Mouse (Mus musculus) intestine, postnatal 0 days (tissue): Measurements from ENCODE around the gene Pdpk1. TPM values are rescaled to one million over a fixed set of nuclear protein-coding genes. Genes with fewer than 3 reads are reported as not detected.
"Not testable (repeated sequence)": the region's sequence is repeated elsewhere in the genome, so short reads cannot be mapped to it uniquely, and the experiment has no call there.

Experiments used
- ATAC-seq: fragments of 200-750 bp; cut with Nextera tagmentation; 2 replicates; pipeline ENCODE4 v1.8.0; 2017; ENCODE audit warnings: mild to moderate bottlenecking, moderate TSS enrichment, moderate library complexity
- H3K27ac ChIP-seq: fragments of 300-500 bp; sonication (generic); 2 replicates; pipeline ENCODE4 v1.5.1; 2014; ENCODE audit warnings: mild to moderate bottlenecking, low read depth, low read length, moderate library complexity
- H3K27me3 ChIP-seq: fragments of 300-500 bp; sonication (generic); replicated peaks from 2 replicates; pipeline ENCODE4 v1.6.1; 2014; ENCODE audit warnings: low read length, mixed read lengths; ENCODE audit not compliant: control insufficient read depth, insufficient read depth
- H3K36me3 ChIP-seq: fragments of 300-500 bp; sonication (generic); 2 replicates; pipeline ENCODE4 v1.6.1; 2014; ENCODE audit warnings: mild to moderate bottlenecking, moderate library complexity; ENCODE audit not compliant: control insufficient read depth, insufficient read depth
- H3K4me1 ChIP-seq: fragments of 300-500 bp; sonication (generic); replicated peaks from 2 replicates; pipeline ENCODE4 v1.6.1; 2014; ENCODE audit warnings: antibody characterized with exemption, low read length, mixed read lengths; ENCODE audit not compliant: control insufficient read depth, insufficient read depth
- H3K4me2 ChIP-seq: fragments of 300-500 bp; sonication (generic); replicated peaks from 2 replicates; pipeline ENCODE4 v1.6.1; 2014; ENCODE audit warnings: low read depth, mild to moderate bottlenecking, moderate library complexity
- H3K4me3 ChIP-seq: fragments of 300-500 bp; sonication (generic); 2 replicates; pipeline ENCODE4 v1.5.1; 2014; ENCODE audit warnings: low read depth, low read length
- H3K9ac ChIP-seq: fragments of 300-500 bp; sonication (generic); 2 replicates; pipeline ENCODE4 v1.6.1; 2014; ENCODE audit warnings: mild to moderate bottlenecking, low read depth, low read length
- H3K9me3 ChIP-seq: fragments of 300-500 bp; sonication (generic); 2 replicates; pipeline ENCODE4 v1.6.1; 2016; ENCODE audit warnings: mixed run types; ENCODE audit not compliant: control insufficient read depth
- CTCF ChIP-seq: sonication (generic); IDR thresholded peaks from 2 replicates; pipeline ENCODE4 v1.5.1; 2016; ENCODE audit warnings: low read depth, mild to moderate bottlenecking, control low read depth, antibody characterized with exemption, moderate library complexity
- WGBS: fragments of 180-500 bp; shearing (Covaris S2); extraction: QIAGEN DNeasy Blood & Tissue Kit; methylation state at CpG from one replicate; pipeline ENCODE4 v1.1.7; 2014; 5-methylcytosine and 5-hydroxymethylcytosine counted together
- polyA plus RNA-seq: library from polyadenylated mRNA; unstranded; fragments of >200 nt; fragmentation: Nextera tagmentation; extraction: Ambion mirVana; gene quantifications from 2 replicates; pipeline ENCODE4 v1.2.1, GENCODE M21; 2015

Pdpk1 gene
- polyA plus RNA-seq, 1 experiment from 2014 or later = 24.7 TPM

- Histone ChIP-seq H3K4me1 (0 out of 2 replicates have a peak, but pooled peaks cover 2% of the 10 kb centered on the region), H3K9me3 (no peaks in the 10 kb centered on the region), H3K9ac (no peak overlapping the region), H3K36me3 (peaks cover 22% of the 10 kb centered on the region), H3K4me3 (no peak overlapping the region), H3K27me3 (no peaks in the 10 kb centered on the region), H3K4me2 (no peak overlapping the region), H3K27ac (no peak overlapping the region)
- WGBS = 73% methylated on average over 4 of the region's 4 CpGs
- TF ChIP-seq CTCF = no peak
- no peak for ATAC-seq
Measured at GRCm38 (mm10) chr17:24113031-24113430, 37.7 kb downstream of the Pdpk1 start.

GRCm38 (mm10) chr17:24111256-24111655 lies 39.5 kb downstream of the Pdpk1 start:
- H3K36me3 ChIP-seq = peaks cover 31% of the 10 kb centered on the region
- H3K27ac ChIP-seq = no peak overlapping the region
- H3K27me3 ChIP-seq = no peaks in the 10 kb centered on the region
- no peak for ATAC-seq
- no peak overlapping the region for H3K4me2 ChIP-seq
- H3K9me3 ChIP-seq = no peaks in the 10 kb centered on the region
- WGBS = 65% methylated on average over 1 of the region's 1 CpGs
- H3K4me1 ChIP-seq = no peaks in the 10 kb centered on the region
- no peak overlapping the region for H3K9ac ChIP-seq
- TF ChIP-seq CTCF = no peak
- H3K4me3 ChIP-seq = no peak overlapping the region

DNA sequence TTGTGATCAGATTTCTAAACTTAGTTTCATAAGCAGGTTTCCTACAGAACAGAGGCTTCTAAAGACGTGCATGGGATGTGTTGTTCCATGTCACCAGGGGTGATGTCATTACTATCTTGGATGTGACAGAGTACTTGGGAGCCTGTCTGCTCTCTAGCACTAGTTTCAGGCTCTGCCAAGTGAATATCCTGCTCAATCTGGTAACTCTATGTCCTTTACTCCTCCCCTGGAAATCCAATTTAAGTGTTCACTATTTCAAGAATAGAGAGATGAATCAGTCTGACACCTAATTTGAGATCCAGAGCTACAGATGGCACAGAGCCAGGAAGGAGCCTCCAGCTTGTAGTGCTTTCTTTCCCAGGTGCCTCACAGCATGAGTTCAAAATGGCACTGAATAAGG lies 41.8 kb downstream of the Pdpk1 start:
- 83% methylated on average over 1 of the region's 1 CpGs for WGBS
- Histone ChIP-seq H3K9ac (no peak overlapping the region), H3K4me2 (no peak overlapping the region), H3K36me3 (peaks cover 42% of the 10 kb centered on the region), H3K27ac (no peak overlapping the region), H3K27me3 (no peaks in the 10 kb centered on the region), H3K4me3 (no peak overlapping the region), H3K4me1 (no peaks in the 10 kb centered on the region), H3K9me3 (no peaks in the 10 kb centered on the region)
- ATAC-seq = no peak
- no peak for TF ChIP-seq CTCF

DNA sequence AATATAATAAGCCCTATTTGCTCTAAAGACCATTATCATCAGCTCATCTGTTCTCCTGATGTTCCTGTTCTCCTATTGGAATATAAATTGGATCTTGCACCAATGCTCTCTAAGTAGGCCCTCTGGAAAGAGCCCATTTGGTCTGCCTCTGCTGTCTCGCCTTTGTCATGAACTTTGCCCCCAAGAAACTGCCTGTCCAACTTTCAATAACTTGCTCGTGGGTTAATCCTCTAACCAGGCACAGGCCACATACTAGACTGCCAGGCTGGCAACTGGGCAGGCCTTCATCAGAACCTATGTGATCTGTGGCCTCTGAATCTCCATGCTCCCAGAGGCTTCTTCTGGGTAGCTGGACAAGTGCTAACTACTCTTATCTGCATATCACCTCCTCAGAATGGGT lies 45.6 kb downstream of the Pdpk1 start:
- Histone ChIP-seq H3K27me3 (no peaks in the 10 kb centered on the region), H3K27ac (no peak overlapping the region), H3K9ac (no peak overlapping the region), H3K9me3 (no peaks in the 10 kb centered on the region), H3K4me3 (no peak overlapping the region), H3K4me1 (no peaks in the 10 kb centered on the region), H3K4me2 (no peak overlapping the region), H3K36me3 (peaks cover 47% of the 10 kb centered on the region)
- WGBS = 56% methylated on average over 2 of the region's 2 CpGs
- no peak for ATAC-seq
- TF ChIP-seq CTCF = no peak

DNA sequence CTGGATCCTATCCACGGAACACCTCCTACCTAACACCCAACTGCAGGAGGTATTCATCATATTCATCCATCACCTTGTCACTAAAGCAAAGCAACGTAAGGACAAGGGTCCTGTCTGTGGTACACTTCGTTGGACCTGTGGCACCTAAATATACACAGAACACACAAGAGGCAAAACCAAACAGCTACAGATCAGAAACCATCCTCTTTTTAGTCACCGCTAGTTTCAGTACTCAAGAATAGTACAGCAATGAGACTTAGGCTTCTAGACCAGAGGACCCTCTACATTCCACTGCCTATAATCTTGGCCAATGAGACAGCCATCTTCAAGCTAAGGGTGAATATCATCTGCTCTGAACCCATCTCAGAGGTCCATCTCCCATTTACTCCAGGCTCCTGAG lies 52.4 kb downstream of the Pdpk1 start:
- TF ChIP-seq CTCF = no peak
- Histone ChIP-seq H3K9me3 (no peaks in the 10 kb centered on the region), H3K4me2 (no peak overlapping the region), H3K27ac (no peak overlapping the region), H3K4me3 (no peak overlapping the region), H3K36me3 (peaks cover 45% of the 10 kb centered on the region), H3K4me1 (no peaks in the 10 kb centered on the region), H3K27me3 (no peaks in the 10 kb centered on the region), H3K9ac (no peak overlapping the region)
- 94% methylated on average over 4 of the region's 4 CpGs for WGBS
- ATAC-seq = no peak

DNA sequence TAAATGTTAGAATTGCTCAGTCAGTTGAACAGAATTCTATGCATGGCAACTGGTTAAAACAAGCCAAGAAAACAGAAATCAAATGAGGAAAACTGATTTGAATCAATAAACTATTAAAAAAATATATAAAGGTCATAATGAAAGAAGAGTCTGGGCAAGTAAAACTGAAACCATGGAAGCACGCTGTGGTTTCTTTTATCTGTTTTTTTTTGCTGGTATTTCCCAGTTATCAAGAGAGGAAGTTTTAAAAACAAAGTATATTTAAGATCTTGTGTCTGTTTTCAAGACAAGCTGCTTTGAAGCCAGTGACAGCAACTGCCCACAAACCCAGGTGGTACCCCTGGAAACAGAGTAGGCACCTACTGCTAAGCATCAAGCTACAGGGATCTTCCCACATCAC lies 60.1 kb downstream of the Pdpk1 start:
- Histone ChIP-seq H3K36me3 (peaks cover 69% of the 10 kb centered on the region), H3K27me3 (no peaks in the 10 kb centered on the region), H3K4me1 (no peaks in the 10 kb centered on the region), H3K4me3 (no peak overlapping the region), H3K9ac (no peak overlapping the region), H3K9me3 (no peaks in the 10 kb centered on the region), H3K27ac (no peak overlapping the region), H3K4me2 (no peak overlapping the region)
- TF ChIP-seq CTCF = no peak
- no peak for ATAC-seq
- WGBS = 95% methylated on average over 1 of the region's 1 CpGs

- H3K4me3 ChIP-seq, H3K27ac ChIP-seq, ATAC-seq, H3K27me3 ChIP-seq, H3K4me1 ChIP-seq, H3K9me3 ChIP-seq, H3K4me2 ChIP-seq, H3K9ac ChIP-seq: not testable (repeated sequence)
- 63% methylated on average over 4 of the region's 4 CpGs for WGBS
- peaks cover 66% of the 10 kb centered on the region for H3K36me3 ChIP-seq
Measured at GRCm38 (mm10) chr17:24086399-24086798, 64.3 kb downstream of the Pdpk1 start.
